ENCODE assay signal across 7 mouse cellular contexts in genomic region chr13:5862626-5863407, GRCm38 (mm10). TPM values are rescaled to one million over a fixed set of nuclear protein-coding genes. Genes with fewer than 3 reads are reported as not detected.
DNase-seq lines count a peak whose midpoint lies in the region; ATAC-seq and TF ChIP-seq lines count a peak whose summit lies in the region.

No protein-coding gene starts in this region.

- H3K4me3 ChIP-seq in E14TG2a.4 (replicated peaks; ENCODE audit: low read length): peak overlapping the region; percentile 95
- peak overlapping the region; percentile 64 for H3K4me3 ChIP-seq in embryonic facial prominence, embryonic 12.5 days
- peak overlapping the region; percentile 76 for H3K4me3 ChIP-seq in limb, embryonic 10.5 days
- peak overlapping the region; percentile 83 for H3K4me3 ChIP-seq in midbrain, postnatal 0 days (ENCODE audit: low read depth, low read length)

- peak overlapping the region; percentile 45 for H3K4me2 ChIP-seq in embryonic facial prominence, embryonic 12.5 days (replicated peaks)
- peak overlapping the region; percentile 68 for H3K4me2 ChIP-seq in midbrain, postnatal 0 days (ENCODE audit: low read depth, low read length, poor library complexity, severe bottlenecking)

- no peaks in the 10 kb centered on the region for H3K27me3 ChIP-seq in E14TG2a.4 (ENCODE audit: insufficient read depth, low read length)
- H3K27me3 ChIP-seq in embryonic facial prominence, embryonic 12.5 days: no peaks in the 10 kb centered on the region
- H3K27me3 ChIP-seq in limb, embryonic 10.5 days (ENCODE audit: low read depth, poor library complexity, severe bottlenecking): no peaks in the 10 kb centered on the region
- no peaks in the 10 kb centered on the region for H3K27me3 ChIP-seq in midbrain, postnatal 0 days (ENCODE audit: insufficient read depth, low read length)

- ATAC-seq in embryonic facial prominence, embryonic 12.5 days (ENCODE audit: insufficient number of reproducible peaks, insufficient read depth, low FRiP score, low TSS enrichment): no peak
- no peak for ATAC-seq in midbrain, postnatal 0 days (ENCODE audit: low FRiP score)

- H3K27ac ChIP-seq in embryonic facial prominence, embryonic 12.5 days: peak overlapping the region; percentile 99
- H3K27ac ChIP-seq in limb, embryonic 10.5 days: peak overlapping the region; percentile 99
- peak overlapping the region; percentile 94 for H3K27ac ChIP-seq in midbrain, postnatal 0 days (ENCODE audit: low read depth, low read length)

- H3K4me1 ChIP-seq in E14TG2a.4 (replicated peaks; ENCODE audit: low read depth, low read length): peaks cover 69% of the 10 kb centered on the region
- H3K4me1 ChIP-seq in embryonic facial prominence, embryonic 12.5 days: peaks cover 11% of the 10 kb centered on the region; the same call in 1 of the 2 replicates
- peaks cover 19% of the 10 kb centered on the region for H3K4me1 ChIP-seq in limb, embryonic 10.5 days
- H3K4me1 ChIP-seq in midbrain, postnatal 0 days (ENCODE audit: insufficient read depth, low read length): peaks cover 17% of the 10 kb centered on the region

- no peaks in the 10 kb centered on the region for H3K9me3 ChIP-seq in E14TG2a.4 (ENCODE audit: low read length)
- no peaks in the 10 kb centered on the region for H3K9me3 ChIP-seq in embryonic facial prominence, embryonic 12.5 days
- no peaks in the 10 kb centered on the region for H3K9me3 ChIP-seq in limb, embryonic 10.5 days (replicated peaks)
- H3K9me3 ChIP-seq in midbrain, postnatal 0 days (ENCODE audit: low read length): no peaks in the 10 kb centered on the region

- peak overlapping the region; percentile 76 for H3K9ac ChIP-seq in embryonic facial prominence, embryonic 12.5 days
- H3K9ac ChIP-seq in midbrain, postnatal 0 days (replicated peaks; ENCODE audit: low read length, poor library complexity, severe bottlenecking): peak overlapping the region; percentile 87

- H3K36me3 ChIP-seq in E14TG2a.4 (ENCODE audit: insufficient read depth, low read length): peaks cover 39% of the 10 kb centered on the region
- H3K36me3 ChIP-seq in embryonic facial prominence, embryonic 12.5 days: peaks cover 30% of the 10 kb centered on the region
- peaks cover 32% of the 10 kb centered on the region for H3K36me3 ChIP-seq in limb, embryonic 10.5 days
- peaks cover 24% of the 10 kb centered on the region for H3K36me3 ChIP-seq in midbrain, postnatal 0 days (ENCODE audit: insufficient read depth, low read length)

- intact Hi-C loops in heart, postnatal 14 days (cut with DNase I): loop anchor here (2.0 to 5.0 kb wide), 8 partner anchors 151 to 1196 kb away; no protein-coding TSS in a partner anchor

- WGBS in embryonic facial prominence, embryonic 12.5 days: 4% methylated on average over 16 of the region's 16 CpGs
- WGBS in limb, embryonic 10.5 days: 9% methylated on average over 16 of the region's 16 CpGs
- WGBS in midbrain, postnatal 0 days: 2% methylated on average over 16 of the region's 16 CpGs

- TF ChIP-seq CTCF in E14TG2a.4 (conservative IDR thresholded peaks at IDR 0.05; ENCODE audit: low read length): no peak
- TF ChIP-seq CTCF in midbrain, postnatal 0 days (IDR thresholded peaks at IDR 0.05): no peak

- peak; percentile 33 to 44 for DNase-seq in B cell, adult 2 months
- peak; percentile 47 to 61 for DNase-seq in heart, postnatal 14 days
- peak; percentile 36 for DNase-seq in limb, embryonic 10.5 days (ENCODE audit: low spot score)
- peak; percentile 65 for DNase-seq in midbrain, postnatal 0 days (ENCODE audit: low spot score)
- no peak for DNase-seq in urinary bladder, postnatal 10 days (ENCODE audit: low spot score)

RNA-seq across cellular contexts. Expression of gene Klf6, which starts 1.5 kb away (rescaled TPM):
- polyA plus RNA-seq in embryonic facial prominence, embryonic 12.5 days (2016; fragmentation: Nextera tagmentation; extraction: Ambion mirVana): 60.8 and 64.0 TPM in 2 replicates
- total RNA-seq in heart, postnatal 14 days (2021): 10 to 100 TPM; 76.8 to 80.6 TPM
- polyA plus RNA-seq in limb, embryonic 10.5 days (2016; fragmentation: Nextera tagmentation; extraction: Ambion mirVana): 19.4 and 19.6 TPM in 2 replicates
- total RNA-seq in midbrain, postnatal 0 days (2014; rRNA removed): 63.9 and 75.1 TPM in 2 replicates
- polyA plus RNA-seq in midbrain, postnatal 0 days (2015; fragmentation: Nextera tagmentation; extraction: Ambion mirVana): 153 and 157 TPM in 2 replicates
